Mouse (Mus musculus) lung, adult 2 months (tissue): ENCODE data around the gene Syt1.

Experiments
- CTCF ChIP-seq: fragments of 200-500 bp; IDR thresholded peaks from 2 replicates; pipeline ENCODE4 v1.5.1; 2011; ENCODE audit warnings: mild to moderate bottlenecking, low read length, control low read depth; ENCODE audit not compliant: insufficient read depth
- POLR2A ChIP-seq: fragments of 200-500 bp; IDR thresholded peaks from 2 replicates; pipeline ENCODE4 v1.6.1; 2011; ENCODE audit warnings: low read depth, mild to moderate bottlenecking, control low read depth, low read length, borderline replicate concordance; ENCODE audit errors: extremely low read depth

DNA sequence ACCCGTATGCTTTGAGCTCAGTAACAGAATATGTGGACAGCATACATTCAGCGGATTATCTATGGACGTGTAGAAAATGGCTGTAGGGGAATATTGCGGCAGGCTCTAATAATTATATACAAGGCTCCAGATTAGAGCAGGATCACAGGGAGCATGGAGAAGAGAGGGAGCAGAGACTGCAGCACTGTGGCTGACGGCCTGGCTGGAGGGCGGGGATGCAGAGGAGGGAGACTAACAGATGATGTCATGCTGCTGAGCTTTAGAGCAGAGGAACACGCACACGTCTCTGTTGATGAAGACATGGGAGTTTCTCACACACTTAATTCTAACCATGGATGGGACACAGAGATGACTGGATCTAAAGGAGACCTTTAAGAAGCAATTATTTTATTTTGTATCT is 333.7 kb downstream of the Syt1 start:
- no peak for TF ChIP-seq CTCF
- no peak for TF ChIP-seq POLR2A
